Mouse (Mus musculus): Measurements from ENCODE around the gene Gm5861.
"Not testable (repeated sequence)": the region's sequence is repeated elsewhere in the genome, so short reads cannot be mapped to it uniquely, and the experiment has no call there.

The Gm5861 gene

DNA sequence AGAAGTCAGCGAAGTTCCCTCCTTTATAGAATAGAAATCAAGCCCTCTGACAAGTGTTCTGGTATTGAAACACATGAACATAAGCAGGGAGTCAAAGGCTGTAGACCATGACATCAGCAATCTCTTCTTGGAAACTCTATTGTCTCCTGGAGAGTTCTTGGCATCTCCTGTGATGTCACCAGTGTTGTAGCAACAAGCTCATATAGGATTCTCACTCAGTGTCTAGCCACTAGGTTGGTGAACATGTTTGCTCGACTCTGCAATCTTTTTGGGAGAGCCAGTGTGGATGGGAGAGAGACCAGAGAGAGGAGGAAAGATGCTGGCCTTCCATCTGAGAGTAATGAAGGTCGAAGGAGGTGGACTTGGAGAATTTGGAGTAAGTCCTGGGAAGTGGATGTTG, at the start of gene Gm5861:
Gene Gm5861, plus strand, starts transcription at position 301 of the 400 bp plus-strand sequence.
- not testable (repeated sequence) for DNase-seq (ENCODE audit: low spot score)

DNA sequence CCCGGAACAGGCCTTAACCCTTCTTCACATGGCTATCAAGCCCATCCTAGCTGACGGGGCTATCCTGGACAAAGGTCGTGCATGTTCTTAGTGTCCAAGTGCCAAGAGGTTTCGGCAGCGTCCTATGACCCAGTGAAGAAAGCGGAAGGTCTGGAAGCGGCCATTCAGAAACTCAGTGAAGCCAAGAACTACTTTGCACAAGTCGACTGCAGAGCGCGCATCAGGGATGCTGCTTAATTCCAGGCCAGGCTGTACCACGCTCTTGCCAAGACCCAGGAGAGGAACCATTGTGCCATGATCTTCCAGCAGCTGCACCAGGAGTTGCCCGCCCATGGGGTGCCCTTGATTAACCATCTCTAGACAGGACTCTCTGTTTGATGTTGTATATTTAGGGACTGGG, 44.8 kb upstream of the Gm5861 start:
- peak; percentile 2 for DNase-seq (ENCODE audit: low spot score)
